Mouse (Mus musculus) heart, adult 2 months (tissue): ENCODE measurements around the gene Baz2b. TPM values are rescaled to one million over a fixed set of nuclear protein-coding genes. Genes with fewer than 3 reads are reported as not detected.

ENCODE experiments used
- DNase-seq, 2 experiments: peaks; one replicate each; pipeline ENCODE4 v3.0.0; 2021
- H3K27ac ChIP-seq: fragments of 200-600 bp; 2 replicates; pipeline ENCODE4 v1.8.1; 2022
- H3K27me3 ChIP-seq: fragments of 200-500 bp; 2 replicates; pipeline ENCODE4 v1.6.1; 2012; ENCODE audit warnings: mild to moderate bottlenecking, low read length, inconsistent platforms, mixed read lengths; ENCODE audit not compliant: control insufficient read depth, insufficient read depth
- H3K36me3 ChIP-seq: fragments of 200-500 bp; 2 replicates; pipeline ENCODE4 v1.6.1; 2012; ENCODE audit warnings: low read length, inconsistent platforms; ENCODE audit not compliant: control insufficient read depth, insufficient read depth
- H3K4me1 ChIP-seq: fragments of 200-500 bp; 2 replicates; pipeline ENCODE4 v1.6.1; 2011; ENCODE audit warnings: low read length; ENCODE audit not compliant: control insufficient read depth, insufficient read depth
- H3K4me3 ChIP-seq: fragments of 200-600 bp; 2 replicates; pipeline ENCODE4 v1.8.1; 2022
- H3K79me2 ChIP-seq: fragments of 200-500 bp; replicated peaks from 2 replicates; pipeline ENCODE4 v1.6.1; 2012; ENCODE audit warnings: mild to moderate bottlenecking, inconsistent platforms, low read length, moderate library complexity, mixed read lengths; ENCODE audit not compliant: control insufficient read depth, insufficient read depth
- H3K9ac ChIP-seq: fragments of 200-500 bp; 2 replicates; pipeline ENCODE4 v1.6.1; 2012; ENCODE audit warnings: low read depth, mild to moderate bottlenecking, control low read depth, inconsistent platforms, low read length, mixed read lengths
- CTCF ChIP-seq: fragments of 200-600 bp; IDR thresholded peaks from 2 replicates; pipeline ENCODE4 v1.8.1; 2022; ENCODE audit warnings: antibody characterized with exemption, mild to moderate bottlenecking, moderate library complexity
- EP300 ChIP-seq: fragments of 200-500 bp; IDR thresholded peaks from 2 replicates; pipeline ENCODE4 v1.6.1; 2011; ENCODE audit warnings: low read depth, low read length, control low read depth; ENCODE audit not compliant: insufficient read depth
- POLR2A ChIP-seq: fragments of 200-500 bp; IDR thresholded peaks from 2 replicates; pipeline ENCODE4 v1.6.1; 2011; ENCODE audit warnings: mild to moderate bottlenecking, low read depth, low read length, control low read depth; ENCODE audit not compliant: insufficient read depth
- WGBS: fragments of 180-500 bp; shearing (Covaris S2); methylation state at CpG from one replicate; pipeline ENCODE4 v1.1.7; 2018; 5-methylcytosine and 5-hydroxymethylcytosine counted together
- intact Hi-C: fragments of 180-260 bp; cut with DNase I; formaldehyde crosslinking; loops from one replicate; pipeline ENCODE4 v1.15.1; 2025
- polyA plus RNA-seq: library from polyadenylated mRNA; depleted of rRNA; stranded (reverse); fragments of >200 nt; gene quantifications from 2 replicates; pipeline ENCODE4 v1.2.3, GENCODE M21; 2012
- total RNA-seq, 2 experiments: library from RNA; stranded (reverse); gene quantifications; 2 replicates each; pipeline ENCODE4 v1.2.3; 2021

The Baz2b gene
- total and polyA plus RNA-seq, 3 experiments: 12.8 to 39.5 (median 39.5) TPM

GRCm38 (mm10) chr2:60173595-60173994 lies 36.0 kb downstream of the Baz2b start:
- H3K36me3 ChIP-seq: no peaks in the 10 kb centered on the region
- no peak overlapping the region for H3K9ac ChIP-seq
- no peaks in the 10 kb centered on the region; the same call in 1 of the 2 replicates for H3K4me1 ChIP-seq
- WGBS: 83% methylated on average over 4 of the region's 4 CpGs
- no peaks in the 10 kb centered on the region for H3K79me2 ChIP-seq
- DNase-seq: peak in 1 of 2 experiments; percentile 22
- no peaks in the 10 kb centered on the region for H3K27me3 ChIP-seq
- intact Hi-C loops: no loop called here
- no peak overlapping the region for H3K27ac ChIP-seq
- TF ChIP-seq POLR2A (no peak), EP300 (no peak), CTCF (no peak)
- no peak overlapping the region for H3K4me3 ChIP-seq

- no peak overlapping the region for H3K4me3 ChIP-seq
- H3K9ac ChIP-seq: no peak overlapping the region
- intact Hi-C loops: no loop called here
- TF ChIP-seq EP300 (no peak), POLR2A (no peak), CTCF (no peak)
- H3K27ac ChIP-seq: no peak overlapping the region
- H3K27me3 ChIP-seq: no peaks in the 10 kb centered on the region
- WGBS: 60% methylated on average over 3 of the region's 3 CpGs
- H3K36me3 ChIP-seq: no peaks in the 10 kb centered on the region
- H3K4me1 ChIP-seq: no peaks in the 10 kb centered on the region; the same call in 1 of the 2 replicates
- H3K79me2 ChIP-seq: no peaks in the 10 kb centered on the region
- no peak for DNase-seq
Observed at GRCm38 (mm10) chr2:60173190-60173589, 36.4 kb downstream of the Baz2b start.

GRCm38 (mm10) chr2:60172531-60172914 lies 37.1 kb downstream of the Baz2b start:
- intact Hi-C loops: no loop called here
- Histone ChIP-seq H3K27me3 (no peaks in the 10 kb centered on the region), H3K79me2 (no peaks in the 10 kb centered on the region), H3K9ac (no peak overlapping the region), H3K4me1 (no peaks in the 10 kb centered on the region; the same call in 1 of the 2 replicates), H3K27ac (no peak overlapping the region), H3K36me3 (no peaks in the 10 kb centered on the region), H3K4me3 (no peak overlapping the region)
- DNase-seq: peak; percentile 25 to 47
- WGBS: 71% methylated on average over 2 of the region's 2 CpGs
- TF ChIP-seq POLR2A: no peak
- no peak for TF ChIP-seq CTCF
- no peak for TF ChIP-seq EP300

- no peaks in the 10 kb centered on the region for H3K79me2 ChIP-seq
Observed at GRCm38 (mm10) chr2:60171786-60172530, 37.7 kb downstream of the Baz2b start.

GRCm38 (mm10) chr2:60166878-60167277 lies 42.8 kb downstream of the Baz2b start:
- Histone ChIP-seq H3K4me1 (no peaks in the 10 kb centered on the region), H3K27me3 (no peaks in the 10 kb centered on the region), H3K79me2 (no peaks in the 10 kb centered on the region), H3K4me3 (no peak overlapping the region), H3K27ac (no peak overlapping the region), H3K36me3 (no peaks in the 10 kb centered on the region), H3K9ac (no peak overlapping the region)
- no peak for DNase-seq
- 93% methylated on average over 4 of the region's 4 CpGs for WGBS
- no peak for TF ChIP-seq EP300
- TF ChIP-seq POLR2A: no peak
- TF ChIP-seq CTCF: no peak
- intact Hi-C loops: no loop called here

More at GRCm38 (mm10) chr2:60171786-60172530, 37.7 kb downstream of the Baz2b start:
- Histone ChIP-seq H3K27ac (no peak overlapping the region), H3K4me3 (no peak overlapping the region), H3K27me3 (no peaks in the 10 kb centered on the region), H3K9ac (no peak overlapping the region), H3K4me1 (no peaks in the 10 kb centered on the region; the same call in 1 of the 2 replicates), H3K36me3 (no peaks in the 10 kb centered on the region)
- intact Hi-C loops: no loop called here
- WGBS: 62% methylated on average over 7 of the region's 7 CpGs
- TF ChIP-seq CTCF: peak; percentile 35
- TF ChIP-seq POLR2A: no peak
- peak in 1 of 2 experiments; percentile 33 for DNase-seq

- Histone ChIP-seq H3K36me3 (no peaks in the 10 kb centered on the region), H3K9ac (no peak overlapping the region), H3K27me3 (no peaks in the 10 kb centered on the region), H3K4me1 (no peaks in the 10 kb centered on the region), H3K4me3 (no peak overlapping the region), H3K27ac (no peak overlapping the region), H3K79me2 (no peaks in the 10 kb centered on the region)
- DNase-seq: no peak
- WGBS: 93% methylated on average over 11 of the region's 11 CpGs
- TF ChIP-seq CTCF (no peak), EP300 (no peak), POLR2A (no peak)
- intact Hi-C loops: no loop called here
Observed at GRCm38 (mm10) chr2:60165679-60166078, 44.0 kb downstream of the Baz2b start.
